Mouse (Mus musculus): ENCODE data around the gene Dusp5. TPM values are rescaled to one million over a fixed set of nuclear protein-coding genes. Genes with fewer than 3 reads are reported as not detected.

Dusp5 gene
- polyA plus RNA-seq, 1 experiment from 2014 or later: 3.1 TPM

DNA sequence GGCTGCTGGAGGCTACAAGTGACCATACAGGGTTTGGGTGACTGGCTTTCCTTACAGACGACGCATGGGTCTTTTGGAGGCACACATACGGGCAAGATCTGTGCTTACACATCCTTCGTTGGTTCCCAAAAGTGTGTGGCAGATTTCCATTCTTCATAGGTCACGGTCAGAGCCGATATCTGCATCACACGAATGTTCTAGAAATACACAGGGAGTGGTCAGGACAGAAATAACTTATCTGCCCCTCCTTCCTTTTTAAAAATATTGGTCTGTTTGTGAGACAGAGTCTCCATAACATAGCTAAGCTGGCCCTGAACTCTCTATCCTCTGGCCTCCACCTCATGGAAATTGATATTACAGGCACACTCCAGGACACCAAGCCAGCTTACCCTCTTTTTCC lies 24.7 kb upstream of the Dusp5 start:
- H3K9ac ChIP-seq (replicated peaks; ENCODE audit: low read length): no peak overlapping the region
- H3K36me3 ChIP-seq (ENCODE audit: control insufficient read depth, insufficient read depth, low read length): no peaks in the 10 kb centered on the region
- no peak for ATAC-seq (ENCODE audit: low FRiP score, low TSS enrichment)
- DNase-seq: no peak
- no peak overlapping the region for H3K4me2 ChIP-seq (ENCODE audit: low read length)
- no peaks in the 10 kb centered on the region for H3K27me3 ChIP-seq (ENCODE audit: control insufficient read depth, insufficient read depth, low read length)
- no peaks in the 10 kb centered on the region for H3K9me3 ChIP-seq (ENCODE audit: control insufficient read depth, low read length)
- WGBS: 91% methylated on average over 7 of the region's 7 CpGs
- H3K27ac ChIP-seq (replicated peaks; ENCODE audit: low read depth, low read length): no peak overlapping the region
- no peak overlapping the region for H3K4me3 ChIP-seq (replicated peaks; ENCODE audit: low read depth, low read length)
- H3K4me1 ChIP-seq (ENCODE audit: control insufficient read depth, insufficient read depth, low read length): peaks cover 5% of the 10 kb centered on the region

DNA sequence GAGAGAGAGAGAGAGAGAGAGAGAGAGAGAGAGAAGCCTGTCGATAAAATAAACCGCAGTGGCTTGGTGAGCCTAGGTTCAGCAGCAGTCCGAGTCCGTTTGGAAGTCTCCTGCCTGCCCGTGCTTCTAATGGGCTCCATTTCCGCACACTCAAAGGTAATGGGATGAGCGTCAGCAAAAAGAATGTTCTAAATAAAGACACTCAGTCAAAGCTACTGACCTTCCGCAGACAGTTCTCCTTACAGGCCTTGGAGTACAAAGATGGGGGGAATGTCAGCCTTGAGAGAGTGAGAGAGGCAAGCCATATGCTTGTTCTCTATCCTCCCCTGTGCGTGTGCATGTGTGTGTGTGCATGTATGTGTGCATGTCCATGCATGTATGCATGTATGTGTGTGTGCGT lies 23.2 kb upstream of the Dusp5 start:
- H3K9me3 ChIP-seq (ENCODE audit: control insufficient read depth, low read length): no peaks in the 10 kb centered on the region
- DNase-seq (no peak), ATAC-seq (ENCODE audit: low FRiP score, low TSS enrichment) (no peak)
- no peaks in the 10 kb centered on the region for H3K36me3 ChIP-seq (ENCODE audit: control insufficient read depth, insufficient read depth, low read length)
- no peak overlapping the region for H3K4me3 ChIP-seq (replicated peaks; ENCODE audit: low read depth, low read length)
- 88% methylated on average over 10 of the region's 10 CpGs for WGBS
- H3K27me3 ChIP-seq (ENCODE audit: control insufficient read depth, insufficient read depth, low read length): no peaks in the 10 kb centered on the region
- no peak overlapping the region for H3K4me2 ChIP-seq (ENCODE audit: low read length)
- H3K9ac ChIP-seq (replicated peaks; ENCODE audit: low read length): no peak overlapping the region
- peaks cover 5% of the 10 kb centered on the region for H3K4me1 ChIP-seq (ENCODE audit: control insufficient read depth, insufficient read depth, low read length)
- H3K27ac ChIP-seq (replicated peaks; ENCODE audit: low read depth, low read length): no peak overlapping the region

DNA sequence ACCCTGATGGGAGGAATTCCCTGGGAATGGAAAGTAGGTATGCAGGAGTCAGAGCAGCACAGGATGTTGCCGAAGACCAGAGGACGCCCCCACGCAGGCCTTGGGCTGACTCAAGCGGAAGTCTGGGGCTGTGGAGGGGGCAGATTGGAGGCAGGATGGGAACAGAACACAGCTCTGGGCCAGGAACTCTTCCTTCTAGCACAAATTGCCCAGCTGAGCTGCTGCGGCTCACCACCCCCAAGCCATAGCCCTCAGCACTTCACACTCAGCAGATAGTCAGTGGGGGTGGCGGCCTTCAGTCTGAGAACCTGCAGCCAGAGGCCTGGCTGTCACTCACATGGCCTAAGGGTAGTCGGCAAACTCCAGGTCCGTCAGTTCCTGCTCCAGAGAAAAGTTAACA lies 21.4 kb upstream of the Dusp5 start:
- H3K4me2 ChIP-seq (ENCODE audit: low read length): no peak overlapping the region
- H3K36me3 ChIP-seq (ENCODE audit: control insufficient read depth, insufficient read depth, low read length): no peaks in the 10 kb centered on the region
- WGBS: 71% methylated on average over 8 of the region's 8 CpGs
- ATAC-seq (ENCODE audit: low FRiP score, low TSS enrichment): no peak
- H3K4me3 ChIP-seq (replicated peaks; ENCODE audit: low read depth, low read length): no peak overlapping the region
- no peaks in the 10 kb centered on the region for H3K9me3 ChIP-seq (ENCODE audit: control insufficient read depth, low read length)
- H3K27ac ChIP-seq (replicated peaks; ENCODE audit: low read depth, low read length): no peak overlapping the region
- no peaks in the 10 kb centered on the region for H3K27me3 ChIP-seq (ENCODE audit: control insufficient read depth, insufficient read depth, low read length)
- peaks cover 5% of the 10 kb centered on the region for H3K4me1 ChIP-seq (ENCODE audit: control insufficient read depth, insufficient read depth, low read length)
- DNase-seq: no peak
- H3K9ac ChIP-seq (replicated peaks; ENCODE audit: low read length): no peak overlapping the region

DNA sequence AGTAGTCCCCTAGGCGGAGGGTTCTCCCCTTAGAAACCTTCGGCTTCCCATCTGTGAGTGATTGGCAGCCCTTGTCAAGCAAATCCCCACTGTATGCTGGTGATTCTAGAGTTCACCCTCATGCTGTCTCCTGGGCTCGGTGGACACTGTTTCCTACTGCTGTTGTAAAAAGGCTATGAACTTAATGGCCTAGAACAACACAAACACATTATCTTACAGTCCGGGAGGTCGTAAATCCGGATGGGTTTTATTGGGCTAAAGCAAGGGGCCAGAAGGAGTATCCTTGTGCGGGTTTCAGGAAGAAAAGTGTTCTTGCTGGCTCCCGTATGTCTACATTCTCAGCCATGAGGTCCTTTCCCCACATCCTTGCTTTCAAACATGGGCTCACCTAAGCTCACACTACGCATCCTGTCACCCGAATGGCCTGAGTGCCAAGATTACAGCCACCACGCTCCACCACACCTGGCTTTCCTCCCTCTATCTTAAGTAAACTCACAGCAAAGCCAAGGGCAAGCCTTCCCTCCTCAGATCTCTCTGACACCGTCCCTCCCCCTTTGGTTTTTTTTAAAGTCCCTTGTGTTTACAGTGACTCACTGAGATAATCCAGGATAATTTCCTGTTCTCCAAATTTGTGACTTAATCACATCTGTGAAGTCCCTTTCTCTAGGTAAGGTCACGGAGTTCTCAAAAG lies 17.5 kb upstream of the Dusp5 start:
- no peaks in the 10 kb centered on the region for H3K27me3 ChIP-seq (ENCODE audit: control insufficient read depth, insufficient read depth, low read length)
- no peak overlapping the region for H3K4me2 ChIP-seq (ENCODE audit: low read length)
- WGBS: 88% methylated on average over 13 of the region's 13 CpGs
- no peak for ATAC-seq (ENCODE audit: low FRiP score, low TSS enrichment)
- no peaks in the 10 kb centered on the region for H3K4me1 ChIP-seq (ENCODE audit: control insufficient read depth, insufficient read depth, low read length)
- H3K27ac ChIP-seq (replicated peaks; ENCODE audit: low read depth, low read length): no peak overlapping the region
- H3K4me3 ChIP-seq (replicated peaks; ENCODE audit: low read depth, low read length): no peak overlapping the region
- no peak for DNase-seq
- H3K9me3 ChIP-seq (ENCODE audit: control insufficient read depth, low read length): no peaks in the 10 kb centered on the region
- no peaks in the 10 kb centered on the region for H3K36me3 ChIP-seq (ENCODE audit: control insufficient read depth, insufficient read depth, low read length)
- no peak overlapping the region for H3K9ac ChIP-seq (replicated peaks; ENCODE audit: low read length)

DNA sequence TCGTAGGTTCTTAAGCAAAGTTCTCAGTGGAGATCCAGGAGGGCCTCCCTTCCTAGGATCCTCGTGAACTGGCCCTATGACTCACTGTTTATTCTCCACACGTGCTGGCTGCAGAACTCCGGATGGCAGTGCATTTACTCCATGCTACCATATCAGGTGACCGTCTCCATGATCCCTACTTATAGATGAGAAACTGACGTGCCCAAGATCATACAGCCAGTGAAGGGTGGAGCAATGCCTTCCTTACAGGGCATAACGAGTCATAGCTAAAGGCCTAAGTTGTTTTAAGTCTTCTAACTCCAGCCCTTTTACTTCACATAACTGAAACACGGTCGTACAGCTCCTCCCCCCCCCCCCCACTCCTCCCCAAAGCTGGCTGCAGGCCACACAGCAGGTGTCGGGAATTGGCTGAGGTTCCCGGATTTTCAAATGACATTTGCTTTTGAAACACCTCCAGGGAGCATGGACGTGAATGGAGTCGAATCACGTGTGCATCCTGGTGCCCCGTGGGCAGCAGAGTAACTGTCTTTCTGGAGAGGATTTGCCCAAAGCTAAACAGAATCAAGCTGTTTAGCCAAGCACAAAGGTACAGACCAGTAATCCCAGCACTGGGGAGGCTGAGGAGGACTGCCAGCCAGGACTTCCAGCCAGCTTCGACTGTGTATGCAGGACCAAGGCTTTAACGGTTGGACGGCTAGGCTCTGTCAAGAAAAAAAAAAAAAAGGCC lies 11.4 kb upstream of the Dusp5 start:
- H3K27ac ChIP-seq (replicated peaks; ENCODE audit: low read depth, low read length): no peak overlapping the region
- H3K9me3 ChIP-seq (ENCODE audit: control insufficient read depth, low read length): no peaks in the 10 kb centered on the region
- DNase-seq (peak; percentile 73), ATAC-seq (ENCODE audit: low FRiP score, low TSS enrichment) (peak; percentile 76)
- H3K9ac ChIP-seq (replicated peaks; ENCODE audit: low read length): no peak overlapping the region
- 23% methylated on average over 18 of the region's 18 CpGs for WGBS
- H3K36me3 ChIP-seq (ENCODE audit: control insufficient read depth, insufficient read depth, low read length): no peaks in the 10 kb centered on the region
- no peaks in the 10 kb centered on the region for H3K27me3 ChIP-seq (ENCODE audit: control insufficient read depth, insufficient read depth, low read length)
- H3K4me1 ChIP-seq (ENCODE audit: control insufficient read depth, insufficient read depth, low read length): 0 out of 2 replicates have a peak, but pooled peaks cover 3% of the 10 kb centered on the region
- H3K4me3 ChIP-seq (replicated peaks; ENCODE audit: low read depth, low read length): no peak overlapping the region
- no peak overlapping the region for H3K4me2 ChIP-seq (ENCODE audit: low read length)

DNA sequence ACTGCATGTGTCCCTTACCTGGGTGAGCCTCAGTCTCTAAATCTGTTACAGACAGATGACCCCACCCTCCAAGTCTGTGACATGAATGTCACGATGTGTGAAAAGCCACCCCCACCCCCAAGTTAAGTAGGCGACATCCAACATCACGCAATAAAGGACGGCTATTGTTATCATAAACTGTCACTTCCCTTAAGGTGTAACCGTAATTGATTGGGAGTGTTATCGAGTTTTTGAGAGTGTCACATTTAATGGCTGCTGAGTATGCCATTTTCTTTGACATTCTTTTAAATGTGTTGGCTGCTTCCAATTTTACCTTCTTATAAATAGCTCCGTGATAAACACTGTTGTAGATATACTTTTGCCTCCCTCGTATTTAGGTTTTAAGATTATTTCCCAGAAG lies 9.4 kb upstream of the Dusp5 start:
- H3K4me2 ChIP-seq (ENCODE audit: low read length): no peak overlapping the region
- H3K27ac ChIP-seq (replicated peaks; ENCODE audit: low read depth, low read length): no peak overlapping the region
- H3K36me3 ChIP-seq (ENCODE audit: control insufficient read depth, insufficient read depth, low read length): no peaks in the 10 kb centered on the region
- no peaks in the 10 kb centered on the region for H3K9me3 ChIP-seq (ENCODE audit: control insufficient read depth, low read length)
- no peaks in the 10 kb centered on the region for H3K27me3 ChIP-seq (ENCODE audit: control insufficient read depth, insufficient read depth, low read length)
- H3K4me1 ChIP-seq (ENCODE audit: control insufficient read depth, insufficient read depth, low read length): 0 out of 2 replicates have a peak, but pooled peaks cover 3% of the 10 kb centered on the region
- no peak overlapping the region for H3K4me3 ChIP-seq (replicated peaks; ENCODE audit: low read depth, low read length)
- no peak for ATAC-seq (ENCODE audit: low FRiP score, low TSS enrichment)
- WGBS: 93% methylated on average over 8 of the region's 8 CpGs
- no peak for DNase-seq
- H3K9ac ChIP-seq (replicated peaks; ENCODE audit: low read length): no peak overlapping the region

DNA sequence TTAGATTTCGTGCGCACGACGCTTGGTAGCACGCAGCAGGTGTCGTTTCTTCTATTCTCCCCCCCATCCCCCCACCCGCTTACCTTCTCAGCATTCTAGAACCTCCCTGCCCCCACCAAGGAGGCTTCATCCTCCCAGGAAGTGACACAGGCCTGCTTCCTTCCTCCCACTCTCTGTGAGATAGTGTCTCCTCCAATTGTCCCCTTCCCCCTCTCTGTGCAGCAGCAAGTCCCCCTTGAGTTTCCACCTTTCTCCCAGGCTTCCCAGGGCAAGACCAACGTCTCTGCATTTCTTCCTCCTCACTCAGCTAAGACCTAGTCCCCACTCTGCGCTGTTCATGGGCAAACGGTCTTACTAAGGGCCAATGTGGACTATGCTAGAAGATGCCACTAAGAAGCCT lies 8.9 kb upstream of the Dusp5 start:
- no peak overlapping the region for H3K4me3 ChIP-seq (replicated peaks; ENCODE audit: low read depth, low read length)
- DNase-seq: no peak
- 0 out of 2 replicates have a peak, but pooled peaks cover 3% of the 10 kb centered on the region for H3K4me1 ChIP-seq (ENCODE audit: control insufficient read depth, insufficient read depth, low read length)
- no peak overlapping the region for H3K4me2 ChIP-seq (ENCODE audit: low read length)
- no peaks in the 10 kb centered on the region for H3K27me3 ChIP-seq (ENCODE audit: control insufficient read depth, insufficient read depth, low read length)
- no peak overlapping the region for H3K9ac ChIP-seq (replicated peaks; ENCODE audit: low read length)
- WGBS: 90% methylated on average over 10 of the region's 10 CpGs
- no peaks in the 10 kb centered on the region for H3K9me3 ChIP-seq (ENCODE audit: control insufficient read depth, low read length)
- no peak overlapping the region for H3K27ac ChIP-seq (replicated peaks; ENCODE audit: low read depth, low read length)
- H3K36me3 ChIP-seq (ENCODE audit: control insufficient read depth, insufficient read depth, low read length): no peaks in the 10 kb centered on the region
- no peak for ATAC-seq (ENCODE audit: low FRiP score, low TSS enrichment)

DNA sequence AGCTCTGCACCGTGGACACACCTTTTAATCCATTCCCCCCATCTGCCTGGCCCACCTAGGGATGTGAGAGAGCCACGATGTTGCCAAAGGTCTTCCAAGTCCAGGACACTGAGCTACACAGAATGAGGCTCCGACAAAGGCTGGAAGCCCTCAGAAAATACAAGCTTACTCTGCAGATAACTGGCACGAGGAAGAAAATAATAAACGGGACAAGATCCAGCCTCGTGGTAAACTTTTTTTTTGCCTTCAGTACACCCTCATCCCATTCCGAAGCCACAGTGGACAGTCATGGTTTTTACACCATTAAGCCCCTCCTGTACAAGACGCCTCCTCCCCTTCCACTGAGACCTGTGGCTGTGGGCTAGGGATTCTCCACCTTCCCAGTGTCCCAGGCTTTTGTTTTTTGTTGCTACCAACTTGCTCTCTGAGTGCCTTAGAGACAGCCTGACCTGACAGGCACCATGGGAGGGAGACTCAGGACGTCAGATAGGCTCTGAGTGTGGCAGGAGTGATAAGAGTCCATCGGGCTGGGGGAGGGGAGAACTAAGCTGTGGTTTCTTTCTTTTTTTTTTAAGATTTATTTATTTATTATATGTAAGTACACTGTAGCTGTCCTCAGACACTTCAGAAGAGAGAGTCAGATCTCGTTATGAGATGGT lies 7.6 kb upstream of the Dusp5 start:
- 43% methylated on average over 11 of the region's 11 CpGs for WGBS
- H3K4me1 ChIP-seq (ENCODE audit: control insufficient read depth, insufficient read depth, low read length): 0 out of 2 replicates have a peak, but pooled peaks cover 3% of the 10 kb centered on the region
- no peak overlapping the region for H3K27ac ChIP-seq (replicated peaks; ENCODE audit: low read depth, low read length)

More for the DNA sequence above, 7.6 kb upstream of the Dusp5 start:
- Histone ChIP-seq H3K4me2 (ENCODE audit: low read length) (no peak overlapping the region), H3K36me3 (ENCODE audit: control insufficient read depth, insufficient read depth, low read length) (no peaks in the 10 kb centered on the region), H3K4me3 (replicated peaks; ENCODE audit: low read depth, low read length) (no peak overlapping the region), H3K9ac (replicated peaks; ENCODE audit: low read length) (no peak overlapping the region), H3K27me3 (ENCODE audit: control insufficient read depth, insufficient read depth, low read length) (no peaks in the 10 kb centered on the region), H3K9me3 (ENCODE audit: control insufficient read depth, low read length) (no peaks in the 10 kb centered on the region)
- ATAC-seq (ENCODE audit: low FRiP score, low TSS enrichment) (no peak), DNase-seq (no peak)

Measured in midbrain, embryonic 14.5 days (tissue).